Mouse (Mus musculus): ENCODE measurements at regions not wholly inside any gene's neighbourhood (a gene's known extent, or its start where the extent isn't known, plus 50 kb on each side); places are given as distances from the start of the nearest gene placed in this dataset.

GRCm38 (mm10) chr5:82203606-82204005 lies 1151.4 kb downstream of the Tecrl start:
- TF ChIP-seq CTCF (IDR thresholded peaks at IDR 0.05; ENCODE audit: low read depth) = no peak
- no peak for TF ChIP-seq EP300 (IDR thresholded peaks at IDR 0.05; ENCODE audit: low read depth)

Data from liver, postnatal 0 days (tissue).